Mouse (Mus musculus) left cerebral cortex, adult 2 months (tissue): ENCODE data around the gene Prss35. TPM values are rescaled to one million over a fixed set of nuclear protein-coding genes. Genes with fewer than 3 reads are reported as not detected.
A peak's percentile ranks its signal among the peaks of the same experiment; 100 is the strongest.

Experiments used
- DNase-seq, 2 experiments: peaks; one replicate each; pipeline ENCODE4 v3.0.0; 2021 to 2022; ENCODE audit warnings: low spot score in 2 of 2, mixed read lengths in 1 of 2; ENCODE audit errors: extremely low spot score in 1 of 2
- H3K27ac ChIP-seq: fragments of 200-600 bp; 2 replicates; pipeline ENCODE4 v1.8.1; 2022
- H3K4me3 ChIP-seq: fragments of 200-600 bp; 2 replicates; pipeline ENCODE4 v1.8.1; 2022
- CTCF ChIP-seq: fragments of 200-600 bp; IDR thresholded peaks from 2 replicates; pipeline ENCODE4 v1.8.1; 2022; ENCODE audit warnings: antibody characterized with exemption, mild to moderate bottlenecking, moderate library complexity
- intact Hi-C: fragments of 180-260 bp; cut with DNase I; formaldehyde crosslinking; loops from one replicate; pipeline ENCODE4 v1.15.1; 2025
- total RNA-seq, 2 experiments: library from RNA; stranded (reverse); gene quantifications; 2 replicates each; pipeline ENCODE4 v1.2.3; 2021

The Prss35 gene
- total RNA-seq, 2 experiments from 2014 or later: 2.0 to 2.5 TPM

DNA sequence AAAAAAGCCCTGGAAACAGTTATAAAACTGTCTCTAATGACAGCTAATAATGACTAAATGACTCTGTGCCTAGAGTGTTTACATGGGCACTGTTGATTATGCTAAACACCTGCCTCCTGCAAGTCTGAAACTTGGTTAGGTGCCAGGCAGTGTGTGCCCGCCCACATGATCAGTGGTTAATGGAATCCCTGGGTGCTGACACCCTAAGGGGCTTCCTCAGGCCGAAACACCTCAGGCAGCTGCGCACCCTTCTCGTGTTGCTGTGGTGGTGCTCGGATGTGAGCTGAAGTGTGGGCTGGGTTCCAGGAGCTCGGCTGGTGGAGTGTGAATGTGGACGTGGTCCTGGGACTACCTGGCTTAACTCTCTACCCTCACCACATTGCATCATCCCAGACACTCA lies 33.9 kb downstream of the Prss35 start:
- Histone ChIP-seq H3K4me3 (no peak overlapping the region), H3K27ac (no peak overlapping the region)
- DNase-seq: no peak
- intact Hi-C loops: no loop called here
- TF ChIP-seq CTCF: no peak

DNA sequence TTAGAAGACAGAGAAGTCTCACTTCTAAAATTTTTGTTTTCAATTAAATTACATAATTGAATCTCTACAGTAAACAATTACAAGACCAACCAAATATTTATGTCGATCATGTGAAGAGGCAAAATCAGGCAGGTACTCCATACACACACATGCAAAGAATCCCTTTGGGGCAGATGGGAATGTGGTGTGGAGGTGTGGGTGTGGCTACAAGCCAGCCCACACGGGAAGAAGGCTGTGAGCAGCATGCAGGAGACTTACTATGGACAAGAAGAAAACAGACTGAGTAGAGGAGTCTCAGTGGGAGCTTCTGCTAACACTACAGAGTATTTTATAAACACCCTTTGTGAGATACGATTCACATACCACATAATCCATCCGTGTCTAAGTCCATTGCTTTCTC lies 34.8 kb downstream of the Prss35 start:
- Histone ChIP-seq H3K4me3 (no peak overlapping the region), H3K27ac (no peak overlapping the region)
- no peak for TF ChIP-seq CTCF
- intact Hi-C loops: no loop called here
- no peak for DNase-seq

DNA sequence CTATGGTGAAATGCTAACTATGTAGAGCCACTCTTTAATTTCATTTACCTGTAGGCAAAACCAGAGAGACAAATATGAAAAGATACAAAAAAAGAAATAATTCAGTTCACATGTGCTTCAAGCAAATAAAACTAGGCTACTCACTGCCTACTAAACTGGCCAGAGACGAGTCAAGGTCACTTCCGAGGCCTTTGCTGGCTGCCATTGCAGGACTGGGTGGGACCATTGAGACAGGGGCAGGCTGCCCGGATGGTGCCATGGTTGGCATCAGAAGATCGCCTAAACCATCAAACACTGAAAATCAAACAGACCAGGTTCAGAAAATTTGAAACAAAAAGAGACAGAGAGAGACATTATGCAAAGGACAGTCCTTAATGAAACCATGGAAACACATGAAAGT lies 38.0 kb downstream of the Prss35 start:
- TF ChIP-seq CTCF: no peak
- intact Hi-C loops: no loop called here
- Histone ChIP-seq H3K27ac (no peak overlapping the region), H3K4me3 (no peak overlapping the region)
- no peak for DNase-seq

DNA sequence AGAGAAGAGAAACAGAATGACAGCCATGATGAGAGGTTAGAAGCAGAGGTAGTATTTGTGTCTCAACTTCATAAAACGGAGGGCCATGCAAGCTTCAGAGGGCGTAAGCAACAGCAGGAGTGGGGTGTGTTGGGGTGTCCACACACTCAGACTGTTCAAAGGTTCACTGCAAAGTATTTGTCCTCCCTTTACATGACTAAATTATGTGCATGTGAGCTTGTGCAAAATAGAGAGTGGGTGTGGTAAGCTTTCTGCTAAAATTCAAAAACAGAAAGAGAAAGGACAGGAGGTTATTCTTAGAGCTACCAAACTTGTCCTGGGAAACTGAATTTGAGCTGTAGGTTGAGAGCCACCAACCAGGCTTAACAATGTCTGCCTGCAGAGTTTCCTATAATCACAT lies 39.4 kb downstream of the Prss35 start:
- Histone ChIP-seq H3K27ac (no peak overlapping the region; the same call in 1 of the 2 replicates), H3K4me3 (no peak overlapping the region)
- intact Hi-C loops: no loop called here
- no peak for DNase-seq
- no peak for TF ChIP-seq CTCF

DNA sequence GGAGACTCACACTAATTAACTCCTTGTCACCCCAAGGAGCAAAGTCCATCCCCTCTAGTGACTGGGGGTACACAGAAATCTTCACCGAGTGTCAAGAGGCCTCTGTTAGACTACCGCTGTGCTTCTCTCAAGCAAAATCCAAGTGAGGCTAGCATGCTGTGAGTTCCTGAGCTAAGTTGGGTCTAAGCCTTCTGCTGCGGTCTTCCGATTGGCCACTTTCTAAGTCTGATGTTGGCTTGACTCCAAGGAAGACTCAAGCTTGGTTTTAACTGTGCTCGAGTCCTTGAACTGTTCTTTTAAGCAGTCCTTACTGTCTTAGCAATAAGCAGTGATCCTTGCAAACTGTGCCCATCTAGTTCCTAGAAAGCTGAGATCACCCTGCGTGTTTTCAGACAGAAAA lies 45.7 kb downstream of the Prss35 start:
- Histone ChIP-seq H3K4me3 (no peak overlapping the region), H3K27ac (no peak overlapping the region)
- intact Hi-C loops: no loop called here
- DNase-seq: no peak
- no peak for TF ChIP-seq CTCF

DNA sequence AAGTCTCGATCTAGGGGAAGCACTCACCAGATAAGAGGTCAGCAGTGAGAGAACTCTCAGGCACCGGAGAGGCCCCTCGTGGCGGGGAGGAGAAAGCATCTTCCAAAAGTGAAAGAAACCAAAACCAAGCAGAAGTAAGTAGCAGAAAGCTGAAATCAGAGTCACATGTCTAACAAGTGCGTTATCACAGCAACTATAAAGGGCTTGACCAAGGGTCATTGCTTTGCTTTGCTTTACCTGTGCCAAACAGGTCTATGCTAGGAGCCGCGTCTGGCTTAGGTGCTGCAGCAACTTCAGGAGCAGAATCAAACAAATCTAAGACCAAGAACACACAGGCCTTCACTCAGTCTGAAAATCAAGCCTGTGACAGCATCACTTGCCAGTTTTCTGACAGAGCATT lies 48.5 kb downstream of the Prss35 start:
- DNase-seq: no peak
- TF ChIP-seq CTCF: no peak
- intact Hi-C loops: no loop called here
- Histone ChIP-seq H3K27ac (no peak overlapping the region), H3K4me3 (no peak overlapping the region)

DNA sequence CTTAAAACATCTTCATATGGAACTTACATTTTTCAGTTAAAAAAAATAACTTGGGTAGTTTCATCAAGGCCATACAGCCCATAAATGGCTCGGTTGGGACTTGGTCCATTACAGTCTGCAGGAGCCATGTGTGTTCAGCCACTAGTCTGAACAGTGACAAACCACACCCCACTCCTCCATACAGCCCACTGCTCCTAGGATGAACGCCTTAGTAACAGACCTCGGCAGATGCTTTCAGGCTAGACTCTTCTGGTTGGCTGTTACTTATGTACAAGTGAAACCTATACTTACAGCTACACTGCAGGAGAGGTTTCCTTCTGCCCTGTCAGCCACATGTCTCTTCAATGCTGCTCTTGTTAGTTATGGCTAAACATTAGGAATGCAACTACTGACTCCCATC lies 51.8 kb downstream of the Prss35 start:
- intact Hi-C loops: no loop called here
- TF ChIP-seq CTCF: no peak
- peak in 1 of 2 experiments; percentile 12 for DNase-seq
- H3K27ac ChIP-seq: peak overlapping the region; percentile 55
- no peak overlapping the region for H3K4me3 ChIP-seq

DNA sequence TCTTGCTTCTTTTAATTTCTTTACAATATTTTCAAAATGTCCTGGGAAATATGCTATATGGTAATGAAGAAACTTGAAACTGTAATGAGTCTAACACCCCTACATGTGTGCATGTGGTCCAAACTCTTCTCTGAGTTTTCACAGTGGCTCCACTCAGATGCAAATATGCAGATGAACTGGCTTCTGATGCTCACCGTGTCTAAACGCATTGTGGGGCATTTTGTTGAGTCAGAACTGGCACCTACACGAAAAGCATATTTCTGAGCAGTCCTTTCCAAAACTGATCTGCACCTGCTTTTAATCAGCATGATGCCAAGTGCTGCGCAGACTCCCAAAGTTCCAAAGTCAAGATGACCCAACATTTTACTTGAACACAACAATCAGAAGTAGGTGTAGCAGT lies 54.1 kb downstream of the Prss35 start:
- intact Hi-C loops: no loop called here
- no peak overlapping the region for H3K27ac ChIP-seq
- TF ChIP-seq CTCF: no peak
- no peak for DNase-seq
- no peak overlapping the region for H3K4me3 ChIP-seq

DNA sequence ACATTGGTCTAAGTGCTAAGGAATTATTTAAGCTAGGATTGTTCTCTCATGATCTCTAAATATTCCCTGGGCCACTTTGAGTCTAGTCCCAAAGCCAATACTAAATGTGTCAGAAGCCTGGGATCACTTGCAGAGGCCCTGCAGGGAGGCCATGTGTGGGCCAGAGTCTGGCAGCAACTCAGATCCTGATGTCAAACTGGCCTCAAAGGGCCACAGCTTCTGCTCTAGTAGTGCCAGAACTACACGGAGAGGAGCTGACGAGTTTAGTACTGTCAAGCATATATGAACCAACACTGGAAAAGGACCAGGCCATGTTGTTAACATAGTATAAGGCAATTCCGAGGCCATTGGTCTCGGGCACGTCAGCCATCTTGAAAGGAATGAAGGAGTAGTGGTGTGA lies 54.7 kb downstream of the Prss35 start:
- no peak overlapping the region for H3K4me3 ChIP-seq
- TF ChIP-seq CTCF: no peak
- DNase-seq: no peak
- intact Hi-C loops: no loop called here
- H3K27ac ChIP-seq: no peak overlapping the region; the same call in 1 of the 2 replicates

DNA sequence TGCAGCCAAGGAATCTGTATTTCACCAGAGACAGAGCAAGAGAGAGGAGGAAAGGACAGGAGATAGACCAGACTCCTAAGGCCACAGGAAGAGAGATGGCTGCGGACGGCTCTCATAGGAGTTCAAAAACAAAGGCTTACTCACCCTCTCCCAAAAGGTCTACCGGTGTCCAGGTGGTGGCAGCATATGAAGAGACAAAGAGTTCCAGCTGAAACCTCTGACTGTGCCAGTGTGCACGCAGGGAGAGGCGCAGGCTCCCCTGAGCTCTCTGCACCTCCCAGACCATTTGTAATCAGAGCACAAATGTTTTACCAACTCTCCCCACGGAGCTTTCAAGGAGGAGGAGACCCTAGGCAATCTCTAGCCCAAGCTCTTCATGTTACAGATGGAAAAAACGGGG lies 55.2 kb downstream of the Prss35 start:
- Histone ChIP-seq H3K4me3 (no peak overlapping the region), H3K27ac (no peak overlapping the region; the same call in 1 of the 2 replicates)
- TF ChIP-seq CTCF: no peak
- intact Hi-C loops: no loop called here
- no peak for DNase-seq

DNA sequence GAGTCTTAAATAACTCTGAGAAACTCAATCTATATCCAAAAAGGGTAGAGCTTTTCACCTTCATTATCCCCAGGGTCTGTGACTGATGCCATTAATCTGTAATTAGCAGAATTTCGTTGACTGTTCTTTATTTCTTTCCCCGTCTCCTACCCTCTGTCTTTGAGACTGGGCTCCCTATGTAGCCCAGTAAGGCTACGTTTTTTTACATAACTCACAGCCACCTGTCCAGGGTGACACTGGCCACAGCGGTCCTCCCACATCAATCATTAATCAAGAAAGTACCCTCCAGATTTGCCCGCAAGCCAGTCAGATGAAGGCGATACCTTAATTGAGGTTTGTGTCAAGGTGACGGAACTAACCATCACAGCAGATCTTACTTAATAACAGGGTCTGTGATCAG lies 55.6 kb downstream of the Prss35 start:
- Histone ChIP-seq H3K4me3 (no peak overlapping the region), H3K27ac (no peak overlapping the region)
- intact Hi-C loops: no loop called here
- DNase-seq: no peak
- no peak for TF ChIP-seq CTCF

DNA sequence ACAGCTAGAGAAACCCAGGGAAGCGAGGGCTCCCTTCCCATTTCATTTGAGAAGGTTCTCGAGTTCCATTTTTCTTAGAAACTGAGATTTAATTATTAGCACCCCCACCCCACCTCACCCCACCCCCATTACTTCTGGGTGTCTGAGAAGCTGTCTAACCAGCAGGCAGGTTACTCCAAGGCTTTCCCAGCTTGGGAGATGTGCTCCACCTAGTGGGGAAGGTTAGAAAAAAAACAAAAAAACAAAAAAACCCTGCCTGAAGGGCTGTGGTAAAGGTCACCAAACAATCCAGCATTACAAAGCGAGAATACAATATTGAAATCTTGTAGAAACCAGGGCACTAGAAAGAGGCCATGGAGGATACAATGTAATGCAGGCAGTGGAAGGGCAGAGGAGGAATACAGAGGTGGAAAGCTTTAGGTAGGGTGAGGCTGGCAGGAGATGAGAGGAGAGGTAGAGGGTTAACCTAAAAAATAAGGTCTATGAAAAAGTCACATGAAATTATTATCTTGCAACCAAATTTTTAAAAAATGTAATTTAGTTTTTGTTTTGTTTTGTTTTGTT lies 57.2 kb downstream of the Prss35 start:
- no peak overlapping the region for H3K4me3 ChIP-seq
- DNase-seq: peak in 1 of 2 experiments; percentile 9
- TF ChIP-seq CTCF: peak; percentile 60
- intact Hi-C loops: loop anchor here (2.0 kb wide), 1 partner anchor 208 kb away; no protein-coding TSS in a partner anchor
- H3K27ac ChIP-seq: no peak overlapping the region

Other genes starting within 250 kb of the Prss35 start
- gene Pgm3, start 171.8 kb upstream of the Prss35 start, total RNA-seq: 10 to 100 TPM; 16.5 to 17.7 TPM
- gene Rwdd2a, start 171.7 kb upstream of the Prss35 start, total RNA-seq: 10 to 100 TPM; 24.0 to 25.5 TPM
- 10 to 100 TPM; 47.7 to 51.6 TPM for gene Me1, start 47.7 kb upstream of the Prss35 start, total RNA-seq
- 100 to 1,000 TPM; 384 to 394 TPM for gene Snap91, start 137.0 kb downstream of the Prss35 start, total RNA-seq